Mouse (Mus musculus): ENCODE data around the gene Neo1.

DNA sequence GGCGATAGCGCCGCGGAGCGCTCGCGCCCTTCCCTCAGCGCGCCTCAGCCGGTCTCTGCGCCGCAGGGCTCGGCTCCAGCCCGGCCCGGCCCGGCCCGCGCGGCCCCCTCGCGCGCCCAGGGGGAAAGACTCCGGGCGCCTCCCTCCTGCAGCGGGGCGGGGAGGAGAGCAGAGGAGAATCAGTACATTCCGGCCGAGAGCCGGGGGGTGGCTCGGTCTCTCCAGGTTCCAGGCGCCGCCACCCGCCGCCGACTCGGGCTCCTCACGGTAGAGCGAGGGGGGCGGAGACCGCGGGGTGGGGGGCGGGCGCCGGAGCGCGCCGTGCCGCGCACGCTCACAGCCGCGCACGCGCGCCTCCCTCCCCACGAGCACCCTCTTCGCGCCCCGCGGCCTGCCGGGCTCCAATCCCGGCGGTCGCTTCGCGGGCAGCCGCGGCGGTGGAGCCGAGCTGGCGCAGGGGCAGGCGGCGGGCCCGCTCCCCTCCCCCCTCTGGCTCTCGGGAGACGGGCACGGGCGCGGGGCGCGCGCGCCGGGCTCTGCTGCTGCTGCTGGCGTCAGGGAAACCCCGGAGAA, at the start of gene Neo1:
- TF ChIP-seq EP300 (IDR thresholded peaks at IDR 0.05; ENCODE audit: low read depth) (no peak), CTCF (IDR thresholded peaks at IDR 0.05; ENCODE audit: low read depth) (no peak)

Measured in heart, postnatal 0 days (tissue).